Mouse (Mus musculus) ES-E14 (cell line): ENCODE results near the gene Yipf1. TPM values are rescaled to one million over a fixed set of nuclear protein-coding genes. Genes with fewer than 3 reads are reported as not detected.

Source experiments
- DNase-seq: peaks from one replicate; pipeline ENCODE4 v3.0.0-alpha.2; 2013; ENCODE audit warnings: low read depth, low spot score
- H3K27ac ChIP-seq: 2 replicates; pipeline ENCODE4 v1.5.1; 2012; ENCODE audit warnings: low read depth, mild to moderate bottlenecking, low read length, moderate library complexity, mixed read lengths; ENCODE audit not compliant: poor library complexity, insufficient read depth, severe bottlenecking
- H3K36me3 ChIP-seq: 2 replicates; pipeline ENCODE4 v1.6.1; 2012; ENCODE audit warnings: mild to moderate bottlenecking, low read length, moderate library complexity, mixed read lengths; ENCODE audit not compliant: control insufficient read depth, poor library complexity, insufficient read depth, severe bottlenecking
- H3K4me1 ChIP-seq, 2 experiments: fragments of 150-350 bp in 1 of 2; sonication (generic) in 1 of 2; 2 replicates each; pipeline ENCODE4 v1.6.1; 2012; ENCODE audit warnings: low read length in 2 of 2, mild to moderate bottlenecking in 1 of 2, mixed read lengths in 1 of 2; ENCODE audit not compliant: control insufficient read depth in 2 of 2, insufficient read depth in 2 of 2, poor library complexity in 1 of 2
- H3K4me3 ChIP-seq, 2 experiments: fragments of 150-350 bp in 1 of 2; sonication (generic) in 1 of 2; 2 replicates each; pipeline ENCODE4 v1.5.1; 2012; ENCODE audit warnings: low read length in 2 of 2, low read depth in 1 of 2, mild to moderate bottlenecking in 1 of 2, mixed read lengths in 1 of 2; ENCODE audit not compliant: insufficient read depth in 1 of 2, poor library complexity in 1 of 2, severe bottlenecking in 1 of 2
- H3K9ac ChIP-seq: 2 replicates; pipeline ENCODE4 v1.6.1; 2012; ENCODE audit warnings: low read depth, mild to moderate bottlenecking, low read length, mixed read lengths; ENCODE audit not compliant: poor library complexity, insufficient read depth, severe bottlenecking
- H3K9me3 ChIP-seq: fragments of 150-350 bp; sonication (generic); 2 replicates; pipeline ENCODE4 v1.6.1; 2012; ENCODE audit warnings: low read depth, mild to moderate bottlenecking, low read length; ENCODE audit not compliant: control insufficient read depth, insufficient read depth
- CHD2 ChIP-seq: IDR thresholded peaks from 2 replicates; pipeline ENCODE4 v1.6.1; 2014; ENCODE audit warnings: mild to moderate bottlenecking, low read depth, low read length, inconsistent platforms
- HCFC1 ChIP-seq: IDR thresholded peaks from 2 replicates; pipeline ENCODE4 v1.6.1; 2012; ENCODE audit warnings: low read length, inconsistent platforms, borderline replicate concordance; ENCODE audit not compliant: insufficient read depth
- MAFK ChIP-seq: IDR thresholded peaks from 2 replicates; pipeline ENCODE4 v1.6.1; 2014; ENCODE audit warnings: mild to moderate bottlenecking, low read depth, low read length, inconsistent platforms; ENCODE audit not compliant: insufficient read depth
- ZC3H11A ChIP-seq: IDR thresholded peaks from 2 replicates; pipeline ENCODE4 v1.6.1; 2012; ENCODE audit warnings: low read depth, mild to moderate bottlenecking, inconsistent platforms, low read length, borderline replicate concordance
- ZNF384 ChIP-seq: IDR thresholded peaks from 2 replicates; pipeline ENCODE4 v1.6.1; 2012; ENCODE audit warnings: low read depth, low read length, inconsistent platforms
- in situ Hi-C, 2 experiments: fragments of 600-800 bp; cut with MboI; formaldehyde crosslinking; loops; one replicate each; pipeline ENCODE4 v1.15.1; 2025; ENCODE audit warnings: low sequenced_read_pairs in 2 of 2, inconsistent platforms in 1 of 2; ENCODE audit not compliant: unreplicated experiment in 2 of 2
- total RNA-seq: library from RNA; depleted of rRNA; stranded (reverse); fragments of 300-350 nt; gene quantifications from 2 replicates; pipeline ENCODE4 v1.2.3, GENCODE M21; 2012

Yipf1 gene
- total RNA-seq, 1 experiment = 31.6 TPM

DNA sequence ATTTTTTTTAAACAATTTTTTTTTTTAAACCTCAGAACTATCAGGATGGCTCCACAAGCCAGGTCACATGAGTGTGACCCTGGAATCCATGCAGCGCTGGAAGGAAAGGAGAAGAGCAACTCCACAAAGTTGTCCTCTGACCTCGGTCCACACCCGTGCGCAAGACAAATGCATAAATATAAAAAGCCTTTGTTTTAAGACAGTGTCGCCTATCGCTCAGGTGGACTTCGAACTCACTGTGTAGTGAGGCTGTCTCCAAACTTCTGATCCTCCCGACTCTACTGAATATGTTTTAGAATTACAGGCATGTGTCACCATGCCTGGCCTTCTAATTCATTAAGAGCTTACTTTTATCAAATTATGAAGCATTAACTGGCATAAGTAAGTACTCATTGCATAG is 14.4 kb downstream of the Yipf1 start:
- Histone ChIP-seq H3K4me3 (no peak overlapping the region), H3K36me3 (no peaks in the 10 kb centered on the region), H3K4me1 (no peaks in the 10 kb centered on the region), H3K9me3 (no peaks in the 10 kb centered on the region), H3K27ac (no peak overlapping the region), H3K9ac (no peak overlapping the region)
- DNase-seq = no peak
- TF ChIP-seq ZNF384 = no peak
- TF ChIP-seq MAFK = no peak
- no peak for TF ChIP-seq ZC3H11A
- TF ChIP-seq CHD2 = no peak
- TF ChIP-seq HCFC1 = no peak
- in situ Hi-C loops = no loop called here

- H3K9ac ChIP-seq = no peak overlapping the region
- no peak overlapping the region for H3K4me3 ChIP-seq
- peak; percentile 7 for DNase-seq
- H3K36me3 ChIP-seq = no peaks in the 10 kb centered on the region
- no peaks in the 10 kb centered on the region for H3K9me3 ChIP-seq
- TF ChIP-seq HCFC1 (no peak), ZNF384 (no peak), ZC3H11A (no peak), MAFK (no peak), CHD2 (no peak)
- in situ Hi-C loops = no loop called here
- H3K27ac ChIP-seq = no peak overlapping the region
- no peaks in the 10 kb centered on the region for H3K4me1 ChIP-seq
Observed at GRCm38 (mm10) chr4:107333514-107333913, 19.4 kb downstream of the Yipf1 start.

GRCm38 (mm10) chr4:107336356-107336755 is 22.2 kb downstream of the Yipf1 start:
- Histone ChIP-seq H3K4me1 (no peaks in the 10 kb centered on the region), H3K4me3 (no peak overlapping the region), H3K36me3 (no peaks in the 10 kb centered on the region), H3K9ac (no peak overlapping the region), H3K9me3 (no peaks in the 10 kb centered on the region), H3K27ac (no peak overlapping the region)
- in situ Hi-C loops = no loop called here
- DNase-seq = no peak
- TF ChIP-seq ZC3H11A (no peak), MAFK (no peak), ZNF384 (no peak), HCFC1 (no peak), CHD2 (no peak)

GRCm38 (mm10) chr4:107337455-107337854 is 23.3 kb downstream of the Yipf1 start:
- in situ Hi-C loops = no loop called here
- no peak for DNase-seq
- no peak overlapping the region for H3K27ac ChIP-seq

DNA sequence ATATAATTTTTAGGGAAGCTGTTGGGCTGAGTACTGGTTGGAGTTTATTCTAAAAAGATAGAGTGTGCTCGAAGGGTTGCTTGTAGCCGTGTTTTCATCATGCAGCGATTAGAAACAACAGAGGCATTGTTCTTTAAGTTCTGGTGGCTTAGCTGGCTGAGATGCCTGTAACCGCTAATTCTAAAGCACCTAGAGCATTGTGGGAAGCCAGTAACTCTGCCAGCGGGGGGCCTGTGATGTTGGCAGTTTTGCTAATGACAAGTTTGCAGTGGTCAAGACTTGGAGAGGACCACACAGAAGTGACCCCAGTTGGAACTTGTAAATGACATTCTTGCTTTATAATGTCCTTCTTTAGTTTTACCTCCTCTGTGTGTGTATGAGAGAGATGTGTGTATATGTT is 27.2 kb downstream of the Yipf1 start:
- no peak for DNase-seq
- in situ Hi-C loops = no loop called here
- no peaks in the 10 kb centered on the region for H3K36me3 ChIP-seq
- TF ChIP-seq ZNF384 (no peak), CHD2 (no peak), ZC3H11A (no peak), HCFC1 (no peak), MAFK (no peak)
- no peaks in the 10 kb centered on the region for H3K9me3 ChIP-seq
- no peak overlapping the region for H3K27ac ChIP-seq
- H3K4me3 ChIP-seq = no peak overlapping the region
- H3K4me1 ChIP-seq = no peaks in the 10 kb centered on the region
- no peak overlapping the region for H3K9ac ChIP-seq

More at GRCm38 (mm10) chr4:107337455-107337854, 23.3 kb downstream of the Yipf1 start:
- Histone ChIP-seq H3K4me3 (no peak overlapping the region), H3K9ac (no peak overlapping the region), H3K36me3 (no peaks in the 10 kb centered on the region), H3K4me1 (no peaks in the 10 kb centered on the region), H3K9me3 (no peaks in the 10 kb centered on the region)
- TF ChIP-seq HCFC1 (no peak), CHD2 (no peak), ZC3H11A (no peak), MAFK (no peak), ZNF384 (no peak)
